Mouse (Mus musculus): ENCODE data around the gene Slfn3.

- TF ChIP-seq CTCF (IDR thresholded peaks at IDR 0.05; ENCODE audit: extremely low read depth, insufficient read length, insufficient replicate concordance, low read depth, low read length) (no peak), POLR2A (IDR thresholded peaks at IDR 0.05; ENCODE audit: low read depth, low read length) (no peak)
Observed at GRCm38 (mm10) chr11:83224750-83225149, 33.6 kb downstream of the Slfn3 start.

Measured in small intestine, adult 2 months (tissue).